21 mouse cellular contexts compared by ENCODE assay signal in genomic region chr4:93493905-93494304, GRCm38 (mm10).
DNase-seq lines count a peak whose midpoint lies in the region; ATAC-seq lines count a peak whose summit lies in the region.
"Had no signal": no experiment of that assay in that cellular context is flagged by ENCODE, and none has a peak within 500 bp of the region (broad histone marks: within the 10 kb centered on the region; RNA-seq: fewer than 3 reads in every experiment).

No protein-coding gene starts in this region.

- H3K4me1 ChIP-seq in midbrain, embryonic 10.5 days = no peaks in the 10 kb centered on the region
- H3K4me1 ChIP-seq: embryonic facial prominence, embryonic 13.5 days; embryonic facial prominence, embryonic 15.5 days; forebrain, embryonic 10.5 days; forebrain, embryonic 12.5 days had no signal

- 87% methylated on average over 2 of the region's 2 CpGs for WGBS in midbrain, embryonic 10.5 days

- peak; percentile 75 for ATAC-seq in granulocyte monocyte progenitor cell, adult 5-6 weeks (replicated peaks; ENCODE audit: poor library complexity, severe bottlenecking)
- ATAC-seq in megakaryocyte, adult 5-6 weeks (ENCODE audit: poor library complexity, severe bottlenecking) = peak; percentile 80
- ATAC-seq: forebrain, embryonic 14.5 days; forebrain, embryonic 16.5 days had no signal

- no peak for DNase-seq in midbrain, embryonic 10.5 days (ENCODE audit: low spot score)
- DNase-seq in adrenal gland, postnatal 25 days = no peak
- no peak for DNase-seq in kidney, adult 8-10 months
- DNase-seq: adrenal gland, adult 2 months; adrenal gland, postnatal 10 days; adrenal gland, postnatal 36 days; cerebellum, adult 11-12 months; cerebellum, adult 2 months; cerebellum, adult 9-10 months; cerebellum, postnatal 10 days; cerebellum, postnatal 25 days; embryo, embryonic 11 days had no signal

- no peak overlapping the region for H3K4me3 ChIP-seq in midbrain, embryonic 10.5 days
- H3K4me3 ChIP-seq: embryonic facial prominence, embryonic 13.5 days; embryonic facial prominence, embryonic 15.5 days; erythroblast, embryonic 14.5 days; forebrain, embryonic 10.5 days; forebrain, embryonic 12.5 days had no signal

- H3K27me3 ChIP-seq in midbrain, embryonic 10.5 days (ENCODE audit: low read depth, poor library complexity, severe bottlenecking) = no peaks in the 10 kb centered on the region
- H3K27me3 ChIP-seq: embryonic facial prominence, embryonic 13.5 days; embryonic facial prominence, embryonic 15.5 days; forebrain, embryonic 12.5 days had no signal

- no peaks in the 10 kb centered on the region for H3K9me3 ChIP-seq in midbrain, embryonic 10.5 days (replicated peaks)
- H3K9me3 ChIP-seq: embryonic facial prominence, embryonic 13.5 days; embryonic facial prominence, embryonic 15.5 days; forebrain, embryonic 10.5 days; forebrain, embryonic 12.5 days had no signal

- H3K27ac ChIP-seq in midbrain, embryonic 10.5 days (replicated peaks) = no peak overlapping the region
- H3K27ac ChIP-seq: embryonic facial prominence, embryonic 13.5 days; embryonic facial prominence, embryonic 15.5 days; forebrain, embryonic 10.5 days; forebrain, embryonic 12.5 days had no signal

- no peaks in the 10 kb centered on the region for H3K36me3 ChIP-seq in midbrain, embryonic 10.5 days
- H3K36me3 ChIP-seq: embryonic facial prominence, embryonic 13.5 days; embryonic facial prominence, embryonic 15.5 days; forebrain, embryonic 10.5 days; forebrain, embryonic 12.5 days had no signal
